Mouse (Mus musculus) spleen, adult 2 months (tissue): ENCODE data around the gene Klf12. TPM values are rescaled to one million over a fixed set of nuclear protein-coding genes. Genes with fewer than 3 reads are reported as not detected.

ENCODE experiments used
- DNase-seq, 2 experiments: peaks; one replicate each; pipeline versions ENCODE4 v3.0.0 to v3.0.0-alpha.2; 2012 to 2021; ENCODE audit warnings: low spot score in 2 of 2, low read depth in 1 of 2
- H3K27ac ChIP-seq: fragments of 200-500 bp; 2 replicates; pipeline ENCODE4 v1.5.1; 2012; ENCODE audit warnings: low read length, inconsistent platforms; ENCODE audit not compliant: insufficient read depth
- H3K27me3 ChIP-seq: fragments of 200-500 bp; 2 replicates; pipeline ENCODE4 v1.6.1; 2012; ENCODE audit warnings: mild to moderate bottlenecking, moderate library complexity, low read length, inconsistent platforms; ENCODE audit not compliant: control insufficient read depth, insufficient read depth
- H3K36me3 ChIP-seq: fragments of 200-500 bp; 2 replicates; pipeline ENCODE4 v1.6.1; 2012; ENCODE audit warnings: mild to moderate bottlenecking, low read length, inconsistent platforms; ENCODE audit not compliant: control insufficient read depth, insufficient read depth
- H3K4me1 ChIP-seq: fragments of 200-500 bp; 2 replicates; pipeline ENCODE4 v1.6.1; 2011; ENCODE audit warnings: inconsistent platforms; ENCODE audit not compliant: control insufficient read depth, insufficient read depth, insufficient read length
- H3K4me3 ChIP-seq: fragments of 200-500 bp; 2 replicates; pipeline ENCODE4 v1.5.1; 2011; ENCODE audit warnings: mild to moderate bottlenecking, inconsistent platforms; ENCODE audit not compliant: insufficient read depth, insufficient read length; ENCODE audit errors: extremely low read depth
- CTCF ChIP-seq: fragments of 200-500 bp; IDR thresholded peaks from 2 replicates; pipeline ENCODE4 v1.5.1; 2011; ENCODE audit warnings: mild to moderate bottlenecking, inconsistent platforms; ENCODE audit not compliant: insufficient read depth, insufficient read length, insufficient replicate concordance; ENCODE audit errors: extremely low read depth
- POLR2A ChIP-seq: fragments of 200-500 bp; IDR thresholded peaks from 2 replicates; pipeline ENCODE4 v1.6.1; 2011; ENCODE audit warnings: low read depth, low read length, inconsistent platforms
- WGBS: fragments of 180-500 bp; shearing (Covaris S2); methylation state at CpG from one replicate; pipeline ENCODE4 v1.1.7; 2018; 5-methylcytosine and 5-hydroxymethylcytosine counted together
- polyA plus RNA-seq: library from polyadenylated mRNA; depleted of rRNA; stranded (reverse); fragments of >200 nt; gene quantifications from 2 replicates; pipeline ENCODE4 v1.2.3, GENCODE M21; 2012

Gene Klf12
- polyA plus RNA-seq, 1 experiment, result 2.5 TPM

GRCm38 (mm10) chr14:99826713-99827112, 457.8 kb downstream of the Klf12 start:
- no peaks in the 10 kb centered on the region for H3K4me1 ChIP-seq
- 5% methylated on average over 1 of the region's 1 CpGs for WGBS
- H3K27ac ChIP-seq, result no peak overlapping the region
- no peak for DNase-seq
- H3K36me3 ChIP-seq, result no peaks in the 10 kb centered on the region
- no peaks in the 10 kb centered on the region for H3K27me3 ChIP-seq
- no peak for TF ChIP-seq POLR2A
- TF ChIP-seq CTCF, result no peak
- no peak overlapping the region for H3K4me3 ChIP-seq
